Mouse (Mus musculus): ENCODE data around the gene Susd4. TPM values are rescaled to one million over a fixed set of nuclear protein-coding genes. Genes with fewer than 3 reads are reported as not detected.

The Susd4 gene
- polyA plus RNA-seq, 1 experiment from 2014 or later: 4.6 TPM

DNA sequence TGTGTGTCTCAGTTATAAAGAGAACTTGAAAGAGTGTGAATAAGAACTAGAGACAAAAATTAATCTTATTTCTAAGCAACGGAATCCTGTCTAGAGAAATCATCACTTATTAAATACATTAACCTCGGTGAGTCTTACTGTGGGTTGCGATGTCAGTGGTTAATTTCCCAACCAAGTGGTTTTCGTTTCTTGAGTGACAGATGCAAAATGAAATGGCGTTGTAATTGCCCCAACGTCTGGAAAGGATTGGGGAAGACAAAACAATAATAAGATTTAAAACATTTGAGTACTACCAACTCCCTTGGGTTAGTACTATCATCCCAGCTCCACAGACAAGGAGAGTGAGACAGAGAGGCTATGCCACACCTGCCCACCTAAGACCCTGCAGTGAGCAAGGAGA, 181.9 kb downstream of the Susd4 start:
- no peak overlapping the region for H3K27ac ChIP-seq (ENCODE audit: low read depth, low read length)
- TF ChIP-seq CTCF (IDR thresholded peaks at IDR 0.05; ENCODE audit: low read depth): no peak
- H3K9ac ChIP-seq (ENCODE audit: low read depth, low read length): no peak overlapping the region
- no peaks in the 10 kb centered on the region for H3K36me3 ChIP-seq (ENCODE audit: control insufficient read depth, insufficient read depth)
- no peaks in the 10 kb centered on the region for H3K27me3 ChIP-seq (replicated peaks; ENCODE audit: control insufficient read depth, insufficient read depth, low read length)
- no peaks in the 10 kb centered on the region for H3K4me1 ChIP-seq (replicated peaks; ENCODE audit: control insufficient read depth, insufficient read depth, low read length)
- H3K9me3 ChIP-seq (ENCODE audit: control insufficient read depth): no peaks in the 10 kb centered on the region
- ATAC-seq: no peak
- WGBS: 84% methylated on average over 6 of the region's 6 CpGs
- no peak overlapping the region for H3K4me3 ChIP-seq (ENCODE audit: low read depth, low read length)
- H3K4me2 ChIP-seq (replicated peaks; ENCODE audit: low read depth): no peak overlapping the region

Other genes starting within 250 kb of the Susd4 start
- 31.8 and 34.0 TPM in 2 replicates for gene Capn2, start 246.3 kb upstream of the Susd4 start, polyA plus RNA-seq (2015; fragmentation: Nextera tagmentation; extraction: Ambion mirVana)
- 1.0 and 1.4 TPM in 2 replicates for gene Capn8, start 198.9 kb upstream of the Susd4 start, polyA plus RNA-seq (2015; fragmentation: Nextera tagmentation; extraction: Ambion mirVana)
- gene Ccdc185, start 14.7 kb upstream of the Susd4 start, polyA plus RNA-seq (2015; fragmentation: Nextera tagmentation; extraction: Ambion mirVana): not detected in 2 replicates
- 4.3 and 5.0 TPM in 2 replicates for gene Tlr5, start 190.9 kb downstream of the Susd4 start, polyA plus RNA-seq (2015; fragmentation: Nextera tagmentation; extraction: Ambion mirVana)

All from intestine, postnatal 0 days (tissue).